Mouse (Mus musculus) forebrain, embryonic 14.5 days (tissue): ENCODE data around the gene Arl5a. TPM values are rescaled to one million over a fixed set of nuclear protein-coding genes. Genes with fewer than 3 reads are reported as not detected.

Experiments
- ATAC-seq: fragments of 200-750 bp; cut with Nextera tagmentation; 2 replicates; pipeline ENCODE4 v1.8.0; 2017; ENCODE audit warnings: mild to moderate bottlenecking, moderate library complexity
- DNase-seq: peaks from one replicate; pipeline ENCODE4 v3.0.0-alpha.2; 2015; ENCODE audit warnings: low spot score
- H3K27ac ChIP-seq: fragments of 300-500 bp; sonication (generic); 2 replicates; pipeline ENCODE4 v1.5.1; 2014; ENCODE audit warnings: low read depth, mild to moderate bottlenecking, control low read depth, low read length, moderate library complexity
- H3K27me3 ChIP-seq: fragments of 300-500 bp; sonication (generic); replicated peaks from 2 replicates; pipeline ENCODE4 v1.6.1; 2014; ENCODE audit warnings: low read length, control low read depth, mixed read lengths; ENCODE audit not compliant: control insufficient read depth, insufficient read depth
- H3K36me3 ChIP-seq: fragments of 300-500 bp; sonication (generic); 2 replicates; pipeline ENCODE4 v1.6.1; 2014; ENCODE audit warnings: low read length, control low read depth; ENCODE audit not compliant: control insufficient read depth, insufficient read depth
- H3K4me1 ChIP-seq: fragments of 300-500 bp; sonication (generic); 2 replicates; pipeline ENCODE4 v1.6.1; 2014; ENCODE audit warnings: antibody characterized with exemption, low read length, control low read depth; ENCODE audit not compliant: control insufficient read depth, insufficient read depth
- H3K4me2 ChIP-seq: fragments of 300-500 bp; sonication (generic); 2 replicates; pipeline ENCODE4 v1.6.1; 2014; ENCODE audit warnings: mild to moderate bottlenecking, control low read depth, low read length
- H3K4me3 ChIP-seq: fragments of 300-500 bp; sonication (generic); 2 replicates; pipeline ENCODE4 v1.5.1; 2014; ENCODE audit warnings: low read depth, low read length, control low read depth
- H3K9ac ChIP-seq: fragments of 300-500 bp; sonication (generic); 2 replicates; pipeline ENCODE4 v1.6.1; 2014; ENCODE audit warnings: mild to moderate bottlenecking, low read length, control low read depth, moderate library complexity
- H3K9me3 ChIP-seq: fragments of 300-500 bp; sonication (generic); replicated peaks from 2 replicates; pipeline ENCODE4 v1.6.1; 2016; ENCODE audit warnings: low read length, control low read depth, mixed read lengths; ENCODE audit not compliant: control insufficient read depth
- WGBS: fragments of 180-500 bp; shearing (Covaris S2); extraction: QIAGEN DNeasy Blood & Tissue Kit; methylation state at CpG from one replicate; pipeline ENCODE4 v1.1.7; 2014; 5-methylcytosine and 5-hydroxymethylcytosine counted together
- polyA plus RNA-seq: library from polyadenylated mRNA; unstranded; fragments of >200 nt; fragmentation: Nextera tagmentation; extraction: Ambion mirVana; gene quantifications from 2 replicates; pipeline ENCODE4 v1.2.1, GENCODE M21; 2014

Gene Arl5a
- polyA plus RNA-seq, 1 experiment from 2014 or later, result 57.6 TPM

DNA sequence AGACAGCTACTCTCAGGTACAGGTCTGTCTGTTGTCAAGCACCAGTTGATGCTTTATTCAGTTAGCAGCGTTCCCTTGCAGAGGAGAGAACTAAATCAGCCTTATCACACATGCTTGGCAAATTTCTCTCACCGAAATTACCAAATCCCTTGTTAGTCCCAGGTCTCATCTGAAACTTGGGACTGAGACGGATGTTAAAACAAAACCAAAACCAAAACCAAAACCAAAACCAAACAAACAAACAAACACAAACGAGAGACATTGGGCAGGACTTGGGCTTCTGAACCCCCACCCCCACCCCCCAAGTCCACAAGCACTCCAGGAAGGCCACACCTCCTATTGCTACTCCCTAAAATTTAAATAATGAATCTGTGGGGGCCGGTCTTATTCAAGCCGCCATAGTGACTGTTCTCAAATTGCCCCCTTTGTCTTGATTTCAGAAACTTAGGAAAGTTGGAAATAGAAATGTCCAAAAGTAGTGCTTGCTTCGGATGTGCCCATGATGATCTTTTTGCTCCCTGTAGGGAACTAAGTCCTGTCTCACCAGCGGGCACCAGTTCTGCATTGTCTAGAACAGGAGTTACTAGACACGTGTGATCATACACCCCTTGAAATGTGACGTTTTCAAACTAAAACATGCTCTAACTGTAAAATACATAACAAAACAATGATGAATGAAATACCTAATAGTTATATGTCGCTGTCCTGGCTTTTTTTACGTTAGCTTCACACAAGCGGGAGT is 46.8 kb downstream of the Arl5a start:
- Histone ChIP-seq H3K9me3 (no peaks in the 10 kb centered on the region), H3K4me1 (no peaks in the 10 kb centered on the region), H3K27ac (no peak overlapping the region), H3K4me3 (no peak overlapping the region), H3K4me2 (no peak overlapping the region), H3K27me3 (no peaks in the 10 kb centered on the region), H3K9ac (no peak overlapping the region), H3K36me3 (no peaks in the 10 kb centered on the region)
- no peak for DNase-seq
- no peak for ATAC-seq
- 50% methylated on average over 13 of the region's 13 CpGs for WGBS

DNA sequence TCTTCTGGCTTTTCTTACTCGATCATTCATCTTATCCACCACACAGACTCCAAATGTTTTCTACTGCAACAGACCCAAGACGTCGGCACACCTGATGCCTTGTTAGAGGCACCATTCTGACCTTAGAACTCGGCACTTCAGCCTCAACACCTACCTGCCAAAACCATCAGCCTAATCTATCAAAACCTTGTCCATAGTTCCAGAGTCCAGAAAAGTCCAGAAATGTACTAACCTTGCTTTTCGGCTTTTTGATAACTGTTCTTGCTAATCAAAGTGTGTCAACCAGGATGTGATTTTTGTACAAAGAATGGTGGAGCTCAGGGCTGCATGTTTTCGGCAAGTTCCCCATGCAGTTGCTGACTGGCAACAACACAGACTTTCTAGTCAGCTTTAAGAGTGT is 50.0 kb downstream of the Arl5a start:
- ATAC-seq, result no peak
- Histone ChIP-seq H3K9ac (no peak overlapping the region), H3K4me3 (no peak overlapping the region), H3K9me3 (no peaks in the 10 kb centered on the region), H3K27ac (no peak overlapping the region), H3K4me1 (no peaks in the 10 kb centered on the region), H3K4me2 (no peak overlapping the region), H3K27me3 (no peaks in the 10 kb centered on the region), H3K36me3 (no peaks in the 10 kb centered on the region)
- no peak for DNase-seq
- 95% methylated on average over 6 of the region's 6 CpGs for WGBS

GRCm38 (mm10) chr2:52372480-52372879 is 52.2 kb downstream of the Arl5a start:
- Histone ChIP-seq H3K27ac (no peak overlapping the region), H3K4me1 (no peaks in the 10 kb centered on the region), H3K4me2 (no peak overlapping the region), H3K9ac (no peak overlapping the region), H3K4me3 (no peak overlapping the region), H3K9me3 (no peaks in the 10 kb centered on the region), H3K27me3 (no peaks in the 10 kb centered on the region), H3K36me3 (no peaks in the 10 kb centered on the region)
- no peak for ATAC-seq
- DNase-seq, result no peak
- WGBS, result 85% methylated on average over 6 of the region's 6 CpGs

DNA sequence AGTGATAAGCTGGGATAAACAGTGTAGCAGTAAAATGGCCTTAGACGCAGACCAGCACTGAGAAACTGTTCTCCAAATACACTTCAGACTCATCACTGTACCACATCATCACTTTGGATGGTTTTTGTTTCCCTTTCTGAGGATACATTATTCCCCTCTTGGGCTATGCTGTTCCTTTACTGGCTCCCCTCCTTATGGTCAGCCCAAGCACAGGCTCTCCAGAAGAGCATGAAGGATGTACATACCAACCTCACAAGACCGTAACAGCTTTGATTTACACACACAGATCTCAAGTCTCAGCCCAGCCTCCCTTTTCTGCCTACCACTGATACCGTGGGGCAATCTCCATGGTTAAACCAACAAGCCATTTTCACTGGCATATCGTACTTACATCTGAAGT is 52.6 kb downstream of the Arl5a start:
- H3K36me3 ChIP-seq, result no peaks in the 10 kb centered on the region
- ATAC-seq (no peak), DNase-seq (no peak)
- H3K9ac ChIP-seq, result no peak overlapping the region
- no peaks in the 10 kb centered on the region for H3K27me3 ChIP-seq
- H3K4me1 ChIP-seq, result no peaks in the 10 kb centered on the region
- WGBS, result 91% methylated on average over 4 of the region's 4 CpGs
- no peaks in the 10 kb centered on the region for H3K9me3 ChIP-seq
- no peak overlapping the region for H3K27ac ChIP-seq
- no peak overlapping the region for H3K4me2 ChIP-seq
- no peak overlapping the region for H3K4me3 ChIP-seq

DNA sequence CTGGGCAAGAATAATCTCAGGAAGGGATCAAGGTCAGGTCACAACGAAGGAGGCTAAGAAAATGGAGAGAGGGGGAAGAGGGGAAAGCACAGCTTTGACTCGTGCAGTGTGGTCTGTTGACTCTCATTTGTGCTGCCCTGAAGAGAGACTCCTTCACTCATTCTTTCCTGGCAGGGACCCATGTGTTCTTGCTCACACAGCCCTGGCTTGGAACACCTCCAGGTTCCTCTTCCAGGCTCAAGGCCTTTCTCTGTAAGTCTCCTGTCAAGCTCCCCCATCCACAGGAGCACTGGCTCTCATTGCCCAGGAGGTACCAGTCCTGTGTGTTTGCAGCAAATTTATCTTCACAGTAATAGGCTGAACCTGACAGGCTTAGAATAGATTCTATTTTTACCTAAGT is 53.6 kb downstream of the Arl5a start:
- no peaks in the 10 kb centered on the region for H3K36me3 ChIP-seq
- no peak overlapping the region for H3K4me3 ChIP-seq
- no peak overlapping the region for H3K27ac ChIP-seq
- no peaks in the 10 kb centered on the region for H3K4me1 ChIP-seq
- ATAC-seq (no peak), DNase-seq (no peak)
- no peak overlapping the region for H3K9ac ChIP-seq
- 70% methylated on average over 2 of the region's 2 CpGs for WGBS
- H3K4me2 ChIP-seq, result no peak overlapping the region
- H3K27me3 ChIP-seq, result no peaks in the 10 kb centered on the region
- no peaks in the 10 kb centered on the region for H3K9me3 ChIP-seq

DNA sequence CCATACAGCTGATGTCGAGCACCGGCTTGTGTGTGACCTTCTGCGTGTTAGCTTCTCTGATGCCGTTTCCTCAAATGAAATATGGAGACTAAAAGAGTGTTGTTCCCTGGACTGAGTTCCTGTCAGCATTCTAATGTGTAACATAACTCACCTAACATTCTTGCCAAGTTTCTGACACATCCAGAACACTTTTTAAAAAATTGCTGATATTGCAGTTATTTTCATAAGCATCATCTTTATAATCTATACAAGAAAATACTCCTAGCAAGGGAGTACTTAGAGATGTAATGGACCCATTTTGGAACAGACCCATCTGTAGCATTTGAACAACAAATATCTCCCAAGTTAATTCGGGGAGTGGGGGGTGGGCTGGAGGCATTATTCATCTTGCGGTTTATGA is 55.1 kb downstream of the Arl5a start:
- DNase-seq (no peak), ATAC-seq (no peak)
- H3K9me3 ChIP-seq, result no peaks in the 10 kb centered on the region
- H3K36me3 ChIP-seq, result no peaks in the 10 kb centered on the region
- WGBS, result 93% methylated on average over 6 of the region's 6 CpGs
- no peak overlapping the region for H3K9ac ChIP-seq
- no peaks in the 10 kb centered on the region for H3K27me3 ChIP-seq
- no peak overlapping the region for H3K4me3 ChIP-seq
- H3K4me1 ChIP-seq, result no peaks in the 10 kb centered on the region
- H3K27ac ChIP-seq, result no peak overlapping the region
- H3K4me2 ChIP-seq, result no peak overlapping the region

- ATAC-seq (no peak), DNase-seq (no peak)
- Histone ChIP-seq H3K4me3 (no peak overlapping the region), H3K4me2 (no peak overlapping the region), H3K9me3 (no peaks in the 10 kb centered on the region), H3K4me1 (no peaks in the 10 kb centered on the region), H3K9ac (no peak overlapping the region), H3K36me3 (no peaks in the 10 kb centered on the region), H3K27ac (no peak overlapping the region), H3K27me3 (no peaks in the 10 kb centered on the region)
- WGBS, result 91% methylated on average over 5 of the region's 5 CpGs
Measured at GRCm38 (mm10) chr2:52367665-52368064, 57.0 kb downstream of the Arl5a start.

- H3K9ac ChIP-seq, result no peak overlapping the region
- DNase-seq (no peak), ATAC-seq (no peak)
- 72% methylated on average over 13 of the region's 13 CpGs for WGBS
- no peaks in the 10 kb centered on the region for H3K9me3 ChIP-seq
- H3K27me3 ChIP-seq, result no peaks in the 10 kb centered on the region
- no peak overlapping the region for H3K4me3 ChIP-seq
- no peaks in the 10 kb centered on the region for H3K36me3 ChIP-seq
- no peak overlapping the region for H3K4me2 ChIP-seq
- no peaks in the 10 kb centered on the region for H3K4me1 ChIP-seq
- no peak overlapping the region for H3K27ac ChIP-seq
Measured at GRCm38 (mm10) chr2:52367248-52367647, 57.5 kb downstream of the Arl5a start.

DNA sequence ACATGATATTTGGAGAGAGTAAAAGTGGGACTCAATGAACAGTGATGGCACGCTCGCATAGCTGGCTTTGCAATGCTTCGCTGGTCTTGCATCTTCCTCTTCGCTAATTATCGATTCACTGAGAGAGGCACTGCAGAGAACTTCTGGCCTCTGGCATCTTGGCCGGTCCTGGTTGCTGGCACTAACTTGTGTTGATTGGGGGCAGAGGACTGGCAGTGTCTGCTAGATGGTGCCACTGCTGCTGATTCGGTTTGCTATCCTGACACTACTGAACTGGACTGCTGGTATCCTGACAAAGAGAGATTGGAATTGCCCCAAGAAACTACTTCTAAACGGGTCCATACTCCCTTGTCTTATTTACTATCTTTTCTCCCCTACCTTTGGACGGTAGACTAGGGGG is 63.6 kb downstream of the Arl5a start:
- no peaks in the 10 kb centered on the region for H3K4me1 ChIP-seq
- no peak overlapping the region for H3K27ac ChIP-seq
- no peak overlapping the region for H3K4me2 ChIP-seq
- H3K9me3 ChIP-seq, result no peaks in the 10 kb centered on the region
- ATAC-seq, result no peak
- H3K9ac ChIP-seq, result no peak overlapping the region
- H3K36me3 ChIP-seq, result no peaks in the 10 kb centered on the region
- no peak overlapping the region for H3K4me3 ChIP-seq
- DNase-seq, result no peak
- 91% methylated on average over 9 of the region's 9 CpGs for WGBS
- no peaks in the 10 kb centered on the region for H3K27me3 ChIP-seq
